Mouse (Mus musculus) heart, embryonic 15.5 days (tissue): ENCODE measurements around the gene Boc. TPM values are rescaled to one million over a fixed set of nuclear protein-coding genes. Genes with fewer than 3 reads are reported as not detected.

ENCODE experiments used
- ATAC-seq: fragments of 200-750 bp; cut with Nextera tagmentation; replicated peaks from 2 replicates; pipeline ENCODE4 v1.8.0; 2017; ENCODE audit warnings: low read depth, moderate TSS enrichment; ENCODE audit not compliant: insufficient number of reproducible peaks, insufficient read depth, low FRiP score
- H3K27ac ChIP-seq: fragments of 300-500 bp; sonication (generic); 2 replicates; pipeline ENCODE4 v1.5.1; 2015; ENCODE audit warnings: mild to moderate bottlenecking, inconsistent platforms
- H3K27me3 ChIP-seq: fragments of 300-500 bp; sonication (generic); 2 replicates; pipeline ENCODE4 v1.6.1; 2015; ENCODE audit warnings: inconsistent platforms
- H3K36me3 ChIP-seq: fragments of 300-500 bp; sonication (generic); 2 replicates; pipeline ENCODE4 v1.6.1; 2015; ENCODE audit warnings: mild to moderate bottlenecking, inconsistent platforms
- H3K4me1 ChIP-seq: fragments of 300-500 bp; sonication (generic); replicated peaks from 2 replicates; pipeline ENCODE4 v1.6.1; 2015; ENCODE audit warnings: inconsistent platforms
- H3K4me2 ChIP-seq: fragments of 300-500 bp; sonication (generic); 2 replicates; pipeline ENCODE4 v1.6.1; 2015; ENCODE audit warnings: inconsistent platforms, mild to moderate bottlenecking, moderate library complexity
- H3K4me3 ChIP-seq: fragments of 300-500 bp; sonication (generic); 2 replicates; pipeline ENCODE4 v1.5.1; 2015; ENCODE audit warnings: mild to moderate bottlenecking, inconsistent platforms
- H3K9ac ChIP-seq: fragments of 300-500 bp; sonication (generic); 2 replicates; pipeline ENCODE4 v1.6.1; 2015; ENCODE audit warnings: mild to moderate bottlenecking, inconsistent platforms
- H3K9me3 ChIP-seq: fragments of 300-500 bp; sonication (generic); replicated peaks from 2 replicates; pipeline ENCODE4 v1.6.1; 2016; ENCODE audit warnings: inconsistent platforms
- WGBS: fragments of 180-500 bp; shearing (Covaris S2); methylation state at CpG from one replicate; pipeline ENCODE4 v1.1.7; 2015; ENCODE audit warnings: mixed read lengths; 5-methylcytosine and 5-hydroxymethylcytosine counted together
- polyA plus RNA-seq: library from polyadenylated mRNA; unstranded; fragments of >200 nt; fragmentation: Nextera tagmentation; extraction: Ambion mirVana; gene quantifications from 2 replicates; pipeline ENCODE4 v1.2.1, GENCODE M21; 2015

The Boc gene
- polyA plus RNA-seq, 1 experiment from 2014 or later = 7.7 TPM

- WGBS = 76% methylated on average over 9 of the region's 9 CpGs
- no peak for ATAC-seq
- Histone ChIP-seq H3K27ac (no peak overlapping the region), H3K27me3 (no peaks in the 10 kb centered on the region), H3K4me3 (no peak overlapping the region), H3K4me1 (no peaks in the 10 kb centered on the region), H3K9me3 (no peaks in the 10 kb centered on the region), H3K9ac (no peak overlapping the region), H3K4me2 (no peak overlapping the region), H3K36me3 (peaks cover 30% of the 10 kb centered on the region; the same call in 1 of the 2 replicates)
These were observed 72.1 kb downstream of the Boc start for GRCm38 (mm10) chr16:44486612-44487011.

- H3K9me3 ChIP-seq = no peaks in the 10 kb centered on the region
- no peak overlapping the region for H3K27ac ChIP-seq
- no peaks in the 10 kb centered on the region for H3K27me3 ChIP-seq
- H3K4me3 ChIP-seq = no peak overlapping the region
- WGBS = 87% methylated on average over 8 of the region's 8 CpGs
- peaks cover 25% of the 10 kb centered on the region; the same call in 1 of the 2 replicates for H3K36me3 ChIP-seq
- no peak overlapping the region for H3K9ac ChIP-seq
- 0 out of 2 replicates have a peak, but pooled peaks cover 2% of the 10 kb centered on the region for H3K4me1 ChIP-seq
- H3K4me2 ChIP-seq = no peak overlapping the region
- ATAC-seq = no peak
These were observed 73.0 kb downstream of the Boc start for GRCm38 (mm10) chr16:44485691-44486090.

- H3K4me2 ChIP-seq = no peak overlapping the region
- no peak overlapping the region for H3K27ac ChIP-seq
- no peak overlapping the region for H3K4me3 ChIP-seq
- WGBS = 59% methylated on average over 10 of the region's 10 CpGs
- H3K9me3 ChIP-seq = no peaks in the 10 kb centered on the region
- no peak overlapping the region for H3K9ac ChIP-seq
- no peak for ATAC-seq
- peaks cover 17% of the 10 kb centered on the region; the same call in 1 of the 2 replicates for H3K36me3 ChIP-seq
- 0 out of 2 replicates have a peak, but pooled peaks cover 2% of the 10 kb centered on the region for H3K4me1 ChIP-seq
- 0 out of 2 replicates have a peak, but pooled peaks cover 2% of the 10 kb centered on the region for H3K27me3 ChIP-seq
These were observed 73.9 kb downstream of the Boc start for GRCm38 (mm10) chr16:44484831-44485230.

- 5% methylated on average over 7 of the region's 7 CpGs for WGBS
- H3K4me3 ChIP-seq = no peak overlapping the region
- 0 out of 2 replicates have a peak, but pooled peaks cover 2% of the 10 kb centered on the region for H3K4me1 ChIP-seq
- no peak overlapping the region for H3K27ac ChIP-seq
- H3K9me3 ChIP-seq = no peaks in the 10 kb centered on the region
- H3K4me2 ChIP-seq = no peak overlapping the region
- no peak for ATAC-seq
- 0 out of 2 replicates have a peak, but pooled peaks cover 5% of the 10 kb centered on the region for H3K27me3 ChIP-seq
- no peak overlapping the region for H3K9ac ChIP-seq
- peaks cover 12% of the 10 kb centered on the region; the same call in 1 of the 2 replicates for H3K36me3 ChIP-seq
These were observed 74.6 kb downstream of the Boc start for GRCm38 (mm10) chr16:44484079-44484478.

- Histone ChIP-seq H3K9ac (no peak overlapping the region), H3K36me3 (0 out of 2 replicates have a peak, but pooled peaks cover under 1% of the 10 kb centered on the region), H3K4me3 (no peak overlapping the region), H3K4me1 (0 out of 2 replicates have a peak, but pooled peaks cover 2% of the 10 kb centered on the region), H3K27me3 (0 out of 2 replicates have a peak, but pooled peaks cover 5% of the 10 kb centered on the region), H3K9me3 (no peaks in the 10 kb centered on the region), H3K27ac (peak overlapping the region; percentile 17; the same call in 1 of the 2 replicates), H3K4me2 (no peak overlapping the region)
- 41% methylated on average over 28 of the region's 28 CpGs for WGBS
- no peak for ATAC-seq
These were observed 76.8 kb downstream of the Boc start for GRCm38 (mm10) chr16:44481599-44482593.

- Histone ChIP-seq H3K9ac (no peak overlapping the region), H3K9me3 (no peaks in the 10 kb centered on the region), H3K4me3 (no peak overlapping the region), H3K36me3 (no peaks in the 10 kb centered on the region), H3K27ac (no peak overlapping the region), H3K4me2 (no peak overlapping the region), H3K4me1 (0 out of 2 replicates have a peak, but pooled peaks cover 2% of the 10 kb centered on the region), H3K27me3 (0 out of 2 replicates have a peak, but pooled peaks cover 5% of the 10 kb centered on the region)
- 43% methylated on average over 7 of the region's 7 CpGs for WGBS
- peak; percentile 55; the same call in 1 of the 2 replicates for ATAC-seq
These were observed 78.1 kb downstream of the Boc start for GRCm38 (mm10) chr16:44480616-44481015.

GRCm38 (mm10) chr16:44479852-44480251, 78.8 kb downstream of the Boc start:
- Histone ChIP-seq H3K4me3 (no peak overlapping the region), H3K9me3 (no peaks in the 10 kb centered on the region), H3K4me2 (no peak overlapping the region), H3K27ac (no peak overlapping the region), H3K9ac (no peak overlapping the region), H3K4me1 (0 out of 2 replicates have a peak, but pooled peaks cover 2% of the 10 kb centered on the region), H3K27me3 (0 out of 2 replicates have a peak, but pooled peaks cover 5% of the 10 kb centered on the region), H3K36me3 (no peaks in the 10 kb centered on the region)
- ATAC-seq = no peak
- WGBS = 88% methylated on average over 14 of the region's 14 CpGs

GRCm38 (mm10) chr16:44478767-44479166, 79.9 kb downstream of the Boc start:
- Histone ChIP-seq H3K9me3 (no peaks in the 10 kb centered on the region), H3K36me3 (no peaks in the 10 kb centered on the region), H3K4me1 (0 out of 2 replicates have a peak, but pooled peaks cover 2% of the 10 kb centered on the region), H3K4me2 (peak overlapping the region; percentile 45), H3K27ac (no peak overlapping the region), H3K9ac (no peak overlapping the region), H3K4me3 (peak overlapping the region; percentile 13; the same call in 1 of the 2 replicates), H3K27me3 (0 out of 2 replicates have a peak, but pooled peaks cover 5% of the 10 kb centered on the region)
- WGBS = 41% methylated on average over 18 of the region's 18 CpGs
- ATAC-seq = no peak

GRCm38 (mm10) chr16:44475682-44476375, 82.9 kb downstream of the Boc start:
- Histone ChIP-seq H3K27ac (no peak overlapping the region), H3K36me3 (no peaks in the 10 kb centered on the region), H3K4me3 (no peak overlapping the region), H3K9me3 (no peaks in the 10 kb centered on the region), H3K4me2 (no peak overlapping the region), H3K27me3 (0 out of 2 replicates have a peak, but pooled peaks cover 5% of the 10 kb centered on the region), H3K9ac (no peak overlapping the region), H3K4me1 (0 out of 2 replicates have a peak, but pooled peaks cover 2% of the 10 kb centered on the region)
- no peak for ATAC-seq
- WGBS = 84% methylated on average over 11 of the region's 11 CpGs

- Histone ChIP-seq H3K36me3 (no peaks in the 10 kb centered on the region), H3K4me2 (no peak overlapping the region), H3K9ac (no peak overlapping the region), H3K27me3 (0 out of 2 replicates have a peak, but pooled peaks cover 5% of the 10 kb centered on the region), H3K4me3 (no peak overlapping the region), H3K4me1 (no peaks in the 10 kb centered on the region), H3K27ac (no peak overlapping the region), H3K9me3 (no peaks in the 10 kb centered on the region)
- ATAC-seq = no peak
- 79% methylated on average over 14 of the region's 14 CpGs for WGBS
These were observed 83.4 kb downstream of the Boc start for GRCm38 (mm10) chr16:44475281-44475680.

GRCm38 (mm10) chr16:44460922-44461321, 97.8 kb downstream of the Boc start:
- H3K36me3 ChIP-seq = no peaks in the 10 kb centered on the region
- no peaks in the 10 kb centered on the region for H3K4me1 ChIP-seq
- H3K27ac ChIP-seq = no peak overlapping the region
- no peak overlapping the region for H3K4me3 ChIP-seq
- no peaks in the 10 kb centered on the region for H3K9me3 ChIP-seq
- no peak for ATAC-seq
- H3K4me2 ChIP-seq = no peak overlapping the region
- no peak overlapping the region for H3K9ac ChIP-seq
- WGBS = 65% methylated on average over 5 of the region's 5 CpGs
- H3K27me3 ChIP-seq = no peaks in the 10 kb centered on the region
